Mouse (Mus musculus) lung, postnatal 25 days (tissue): ENCODE results near the gene Sebox.

Source experiments
- DNase-seq: peaks from one replicate; pipeline ENCODE4 v3.0.0; 2022; ENCODE audit warnings: low spot score

Gene Sebox

DNA sequence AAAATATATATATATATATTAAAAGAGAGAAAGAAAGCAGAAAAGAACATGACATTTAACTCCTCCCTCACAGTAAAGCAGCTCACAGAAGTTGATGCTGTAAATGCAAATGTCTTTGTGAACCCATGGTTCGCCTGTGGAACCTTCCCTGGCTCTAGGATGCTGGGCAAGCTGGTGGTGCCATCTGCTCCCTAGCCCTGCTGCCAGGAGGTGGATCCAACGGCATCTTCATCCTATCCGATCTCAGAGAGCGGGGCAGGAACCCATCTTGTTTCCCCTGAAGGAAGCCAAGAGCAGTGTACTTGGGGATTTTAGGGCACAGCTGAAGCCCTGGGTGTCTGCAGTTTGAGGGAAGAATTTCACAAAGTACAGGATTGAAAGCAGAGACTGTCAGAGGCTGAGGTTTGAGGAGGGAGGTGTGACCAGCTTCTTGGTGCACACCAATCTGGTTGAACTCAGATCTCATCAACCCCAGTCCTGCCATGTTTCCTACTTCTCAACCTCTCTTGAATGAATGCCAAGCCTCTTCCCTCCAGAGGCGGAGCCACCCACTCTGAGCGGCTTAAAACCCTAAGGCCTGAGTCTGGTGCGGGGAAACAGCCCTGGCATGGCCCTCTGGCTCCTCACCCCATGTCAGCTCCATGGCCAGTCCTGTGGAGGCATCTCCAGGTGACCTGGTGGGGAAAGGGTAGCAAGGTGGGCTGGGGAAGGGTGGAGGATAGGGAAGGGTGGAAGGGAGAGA is at the start of gene Sebox:
TSS of gene Sebox (plus strand) at position 539 of the 742 bp plus-strand sequence.
- no peak for DNase-seq

DNA sequence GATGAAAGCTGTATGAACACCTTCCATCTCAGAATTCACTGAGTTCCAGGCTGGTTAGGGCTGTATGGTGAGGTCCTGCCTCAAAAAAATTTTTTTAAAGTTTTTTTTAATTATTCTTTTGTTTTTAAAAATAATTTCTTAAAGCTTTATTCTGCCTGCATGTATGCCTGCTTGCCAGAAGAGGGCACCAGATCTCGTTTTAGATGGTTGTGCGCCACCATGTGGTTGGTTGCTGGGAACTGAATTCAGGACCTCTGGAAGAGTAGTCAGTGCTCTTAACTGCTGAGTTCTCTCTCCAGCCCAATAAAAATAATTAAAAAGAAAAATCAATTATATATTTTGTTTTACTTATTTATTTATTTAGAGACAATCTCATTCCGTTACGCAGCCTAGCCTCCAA is 49.6 kb upstream of the Sebox start:
- peak; percentile 71 for DNase-seq

DNA sequence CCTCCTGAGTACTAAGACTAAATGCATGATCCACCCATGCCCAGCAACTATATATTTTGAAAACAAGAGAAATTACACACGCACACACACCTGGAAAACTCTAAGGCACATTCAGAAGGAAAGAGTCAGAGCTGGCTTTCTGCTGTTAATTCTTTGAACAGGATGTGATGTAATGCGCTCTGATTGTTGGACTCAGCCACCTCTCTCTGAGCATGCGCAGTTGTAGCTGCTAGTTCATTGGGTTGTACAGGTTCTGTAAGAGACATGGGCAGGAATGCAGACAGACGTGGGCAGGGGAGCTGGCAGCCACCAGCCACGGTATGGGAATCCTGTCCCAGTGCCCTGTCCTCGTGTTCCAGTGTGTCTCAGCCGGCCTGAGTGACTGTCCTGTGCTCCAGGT is 49.0 kb upstream of the Sebox start:
- DNase-seq: no peak

DNA sequence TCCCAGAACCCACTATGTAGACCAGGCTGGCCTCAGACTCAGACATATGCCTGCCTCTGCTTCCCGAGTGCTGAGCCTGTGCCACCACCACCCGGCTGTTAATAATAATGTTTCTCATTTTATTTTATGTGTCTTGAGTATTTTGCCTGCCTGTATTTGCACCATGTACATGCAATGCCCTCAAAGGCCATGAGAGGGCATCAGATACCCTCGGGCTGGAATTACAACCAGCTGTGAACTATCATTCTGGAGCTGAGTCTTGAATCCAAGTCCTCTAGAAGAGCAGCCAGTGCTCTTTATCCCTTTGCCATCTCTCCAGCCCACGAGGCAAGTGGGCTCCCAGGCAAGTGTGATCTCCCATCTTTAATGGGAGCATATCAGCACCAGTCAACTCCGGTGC is 47.9 kb upstream of the Sebox start:
- DNase-seq: peak; percentile 54

DNA sequence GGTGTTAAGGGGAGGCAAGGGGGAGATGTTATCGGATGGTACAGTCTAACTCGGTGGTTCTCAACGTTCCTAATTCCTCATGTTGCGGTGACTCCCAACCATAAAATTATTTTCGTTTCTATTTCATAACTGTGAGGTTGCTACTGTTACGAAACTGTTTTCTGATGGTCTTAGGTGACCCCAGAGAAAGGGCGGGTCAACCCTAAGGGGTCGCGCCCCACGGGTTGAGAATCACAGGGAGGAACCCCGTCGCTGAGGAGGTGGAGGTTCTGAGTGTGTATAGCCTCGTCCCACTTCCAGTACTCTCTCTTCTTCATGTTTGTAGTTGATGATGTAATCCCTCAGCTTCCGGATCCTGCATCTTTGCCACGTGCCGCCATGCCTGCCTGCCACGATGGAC is 44.5 kb upstream of the Sebox start:
- no peak for DNase-seq

DNA sequence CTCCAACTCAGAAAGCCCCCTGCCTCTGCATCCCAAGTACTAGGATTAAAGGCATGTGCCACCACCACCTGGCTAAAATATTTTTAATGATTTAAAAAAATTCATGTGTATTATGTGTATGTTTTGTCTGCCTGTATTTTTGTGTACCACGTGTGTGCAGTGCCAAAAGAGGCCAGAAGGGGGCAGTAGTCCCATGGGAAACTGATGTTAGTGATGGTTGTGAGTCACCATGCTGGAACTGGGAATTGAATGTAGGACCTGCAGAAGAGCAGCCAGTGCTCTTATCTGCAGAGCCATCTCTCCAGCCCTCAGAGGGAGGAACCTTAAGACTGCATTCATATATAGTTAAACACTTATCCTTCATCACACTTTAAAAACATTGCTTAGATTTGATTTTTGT is 41.4 kb upstream of the Sebox start:
- DNase-seq: no peak

DNA sequence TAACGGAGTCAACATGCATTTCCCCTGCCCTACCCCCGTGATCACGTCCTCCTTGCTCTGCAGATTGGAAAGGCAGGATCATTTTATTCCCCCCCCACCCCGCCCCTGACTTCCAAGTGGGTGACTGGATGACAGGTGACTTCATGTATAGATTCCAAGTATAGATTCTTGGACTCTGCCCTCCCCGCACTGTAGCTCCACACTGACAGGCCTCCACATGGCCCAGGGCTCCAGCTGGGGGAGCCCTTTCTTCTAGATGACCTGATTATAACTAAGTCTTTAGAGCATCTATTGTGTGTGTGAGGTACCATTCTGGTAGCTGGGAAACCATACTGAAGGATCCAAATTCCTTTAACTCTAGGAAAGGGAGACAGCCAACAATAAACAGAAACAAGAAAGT is 40.6 kb upstream of the Sebox start:
- no peak for DNase-seq

DNA sequence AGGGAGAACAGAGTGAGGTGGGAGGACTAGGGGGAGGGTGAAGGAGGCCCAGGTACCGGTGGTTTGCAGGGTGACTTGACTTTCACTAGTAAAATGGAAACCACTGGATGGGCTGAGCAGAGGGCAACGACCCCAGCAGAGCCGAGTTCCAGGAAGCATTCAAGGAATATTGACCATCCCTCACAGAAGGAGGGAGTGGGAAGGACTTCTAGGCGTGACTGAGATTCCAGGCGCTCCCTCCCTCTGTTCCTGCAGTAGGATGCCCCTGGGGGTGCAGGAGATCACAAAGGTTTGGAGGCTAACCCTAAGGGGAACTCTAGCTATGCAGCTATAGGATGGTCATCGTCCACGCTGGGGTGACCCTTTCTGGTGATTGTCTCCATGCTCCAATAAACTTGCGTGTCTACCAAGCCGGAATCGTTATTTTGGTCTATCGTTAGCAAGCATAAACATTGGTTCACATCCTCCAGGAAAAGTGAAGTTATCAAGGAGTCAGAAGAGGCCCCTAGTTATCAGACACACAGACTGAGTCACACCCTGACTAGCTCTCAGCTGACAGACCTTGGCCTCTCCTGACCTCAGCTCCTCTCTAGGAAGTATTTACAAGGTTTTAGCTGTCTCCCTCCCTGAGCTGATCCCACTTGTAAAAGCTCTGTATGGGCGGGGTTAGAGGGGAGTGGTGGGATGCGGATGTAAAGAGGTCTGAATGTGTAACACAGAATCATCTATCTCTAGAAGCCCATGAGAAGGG is 39.8 kb upstream of the Sebox start:
- DNase-seq: no peak

DNA sequence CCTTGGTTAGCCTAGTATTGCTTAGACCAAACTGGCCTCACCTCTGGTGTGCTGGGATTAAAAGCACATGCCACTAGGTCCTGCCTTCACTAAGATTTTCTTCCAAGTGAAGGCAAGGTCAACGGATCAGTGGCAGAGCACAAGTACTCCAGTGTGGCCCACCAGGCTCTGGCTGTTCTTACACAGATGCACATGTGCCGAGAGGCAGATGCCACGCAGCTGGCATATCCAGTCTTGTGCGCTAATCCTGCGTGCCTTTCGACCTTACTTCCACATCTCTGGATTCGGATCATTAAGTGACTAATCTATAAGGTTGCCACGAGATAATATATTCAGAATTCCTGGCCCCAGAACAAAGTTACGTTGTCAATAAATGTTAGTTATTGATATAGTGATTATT is 38.1 kb upstream of the Sebox start:
- no peak for DNase-seq

DNA sequence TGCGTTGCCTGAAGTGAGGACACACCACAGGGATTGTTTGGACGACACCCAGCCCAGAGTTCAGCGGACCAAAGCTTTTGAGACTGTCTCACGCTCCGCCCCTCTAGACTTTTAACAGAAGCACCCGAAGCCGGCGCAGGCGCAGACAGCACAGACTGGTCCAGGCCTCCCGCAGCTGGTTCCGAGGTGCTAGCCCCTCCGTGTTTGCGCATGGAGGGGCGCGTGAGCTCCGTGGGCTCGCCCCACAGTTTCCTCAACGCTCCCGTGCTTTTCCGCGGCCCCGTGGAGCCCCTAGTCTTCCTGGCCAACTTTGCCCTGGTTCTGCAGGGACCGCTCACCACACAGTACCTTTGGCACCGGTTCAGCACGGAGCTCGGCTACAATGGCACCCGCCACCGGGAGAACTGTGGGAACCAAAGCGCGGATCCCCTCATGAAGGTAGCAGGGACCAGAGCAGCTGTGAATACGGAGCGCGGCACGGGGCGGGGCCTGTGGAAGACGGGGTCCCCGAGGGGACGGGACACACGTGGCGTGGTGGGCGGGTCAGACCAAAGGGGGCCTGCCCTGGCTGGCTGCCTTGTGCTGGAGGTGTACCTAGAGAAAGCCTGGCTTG is 37.6 kb upstream of the Sebox start, which contains the start of gene Slc46a1:
TSS of gene Slc46a1 (plus strand) at position 130 of the 613 bp plus-strand sequence.
- DNase-seq: peak; percentile 80

DNA sequence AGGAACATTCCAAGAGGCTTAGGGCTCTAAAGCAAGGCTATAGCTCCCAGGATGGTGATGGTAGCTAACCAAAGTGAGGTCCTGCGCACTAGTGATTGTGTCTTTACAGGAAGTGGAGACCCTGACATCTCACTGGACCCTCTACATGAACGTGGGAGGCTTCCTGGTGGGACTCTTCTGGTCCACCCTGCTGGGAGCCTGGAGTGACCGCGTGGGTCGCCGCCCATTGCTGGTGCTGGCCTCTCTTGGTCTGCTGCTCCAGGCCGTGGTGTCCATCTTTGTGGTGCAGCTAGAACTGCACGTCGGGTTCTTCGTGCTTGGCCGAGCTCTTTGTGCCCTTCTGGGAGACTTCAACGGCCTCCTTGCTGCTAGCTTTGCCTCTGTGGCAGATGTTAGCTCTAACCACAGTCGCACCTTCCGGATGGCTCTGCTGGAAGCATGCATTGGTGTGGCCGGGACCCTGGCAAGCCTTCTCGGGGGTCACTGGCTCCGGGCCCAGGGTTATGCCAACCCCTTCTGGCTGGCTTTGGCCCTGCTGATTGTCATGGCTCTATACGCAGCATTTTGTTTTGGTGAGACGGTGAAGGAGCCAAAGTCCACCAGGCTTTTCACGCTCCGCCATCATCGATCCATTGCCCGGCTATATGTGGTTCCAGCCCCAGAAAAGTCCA is 36.9 kb upstream of the Sebox start:
- no peak for DNase-seq

DNA sequence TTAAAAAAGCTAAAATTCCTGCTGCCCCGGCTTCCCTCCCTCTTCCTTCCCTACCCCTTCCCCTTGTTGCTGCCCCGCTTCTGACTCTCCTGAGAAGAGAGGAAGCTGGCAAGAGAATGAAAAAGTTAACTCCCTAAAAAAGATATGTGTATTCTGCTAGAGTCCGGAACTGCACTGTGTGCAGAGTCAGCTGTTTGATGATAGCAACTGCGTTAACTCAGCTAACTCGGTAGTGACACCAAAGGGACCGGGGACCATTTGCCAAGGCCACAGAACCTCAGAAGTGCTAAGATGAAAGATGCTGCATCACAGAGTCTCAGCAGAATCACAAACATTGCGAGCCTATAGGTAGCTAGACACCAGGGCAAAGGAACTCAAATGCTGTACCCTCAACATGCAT is 35.7 kb upstream of the Sebox start:
- DNase-seq: no peak

DNA sequence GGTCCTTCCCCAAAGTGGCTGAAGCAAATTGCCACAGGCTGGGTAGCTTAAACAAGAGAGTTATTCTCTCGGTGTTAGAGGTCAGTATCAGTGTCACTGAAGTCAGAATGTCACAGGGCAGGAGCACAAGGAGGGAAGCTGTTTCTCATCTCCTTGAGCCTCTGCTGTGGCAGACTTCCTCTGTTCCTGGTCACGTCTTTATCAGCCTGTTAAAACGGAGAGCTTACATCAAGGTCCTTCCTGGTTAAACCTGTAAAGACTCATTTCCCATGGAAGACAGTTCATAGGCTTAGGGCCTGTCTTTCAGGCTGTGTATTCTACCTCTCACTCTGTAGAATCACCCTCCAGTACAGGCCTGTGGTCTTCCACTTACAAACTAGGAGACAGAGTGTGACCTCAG is 35.3 kb upstream of the Sebox start:
- DNase-seq: no peak

DNA sequence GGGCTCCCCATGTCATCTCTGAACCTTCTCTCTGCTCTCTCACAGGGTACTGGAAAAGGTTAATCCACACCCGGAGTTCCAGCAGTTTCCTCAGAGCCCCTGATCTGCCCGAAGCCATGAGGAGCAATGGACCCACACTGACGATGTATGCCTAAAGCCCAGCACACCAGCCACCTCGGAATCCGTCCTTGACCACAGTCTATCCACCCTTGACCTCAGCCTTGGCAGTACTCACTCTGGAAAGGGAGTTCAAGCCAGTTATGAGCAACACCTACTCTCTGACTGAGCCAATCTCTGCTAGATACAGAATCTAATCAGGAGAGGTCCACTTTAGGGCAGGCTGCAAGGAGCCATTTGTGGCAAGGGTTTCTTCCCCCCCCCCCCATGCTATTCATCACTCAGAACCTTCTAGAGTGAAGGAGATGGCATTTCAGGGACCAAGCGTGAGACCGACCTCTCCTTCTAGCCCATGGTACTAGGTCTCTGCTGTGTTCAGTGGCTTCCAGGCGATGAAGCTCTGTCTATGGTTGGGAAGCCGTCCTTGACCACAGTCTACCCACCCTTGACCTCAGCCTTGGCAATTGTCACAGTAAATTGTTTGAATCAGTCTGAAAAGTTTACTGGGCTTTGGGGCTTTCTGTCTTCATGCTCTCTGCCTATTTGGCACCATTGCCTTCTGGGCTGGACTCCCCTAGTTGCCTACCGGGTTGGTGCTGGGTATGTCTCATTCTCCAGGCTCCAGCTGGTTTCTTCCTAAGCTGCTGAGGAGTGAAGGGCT is 31.7 kb upstream of the Sebox start:
- DNase-seq: no peak

DNA sequence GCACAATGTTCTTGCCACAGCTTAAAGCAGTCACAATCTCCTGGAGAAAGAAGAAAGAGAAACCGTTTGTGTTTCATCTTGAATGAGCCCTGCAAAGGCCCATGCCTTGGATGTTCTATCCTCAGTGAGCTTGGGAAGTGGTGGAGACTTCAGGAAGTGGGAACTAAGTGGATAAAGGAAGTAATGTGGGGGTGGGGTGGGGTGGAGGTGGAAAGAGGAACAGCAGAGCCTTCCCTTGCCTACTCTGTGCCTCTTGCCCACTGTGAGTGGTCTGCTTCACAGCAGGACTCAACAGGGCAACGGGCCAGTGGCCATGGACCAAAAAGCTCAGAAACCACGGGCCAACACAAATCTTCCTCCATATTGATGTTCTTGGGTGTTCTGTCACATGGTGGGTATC is 28.0 kb upstream of the Sebox start:
- DNase-seq: no peak

DNA sequence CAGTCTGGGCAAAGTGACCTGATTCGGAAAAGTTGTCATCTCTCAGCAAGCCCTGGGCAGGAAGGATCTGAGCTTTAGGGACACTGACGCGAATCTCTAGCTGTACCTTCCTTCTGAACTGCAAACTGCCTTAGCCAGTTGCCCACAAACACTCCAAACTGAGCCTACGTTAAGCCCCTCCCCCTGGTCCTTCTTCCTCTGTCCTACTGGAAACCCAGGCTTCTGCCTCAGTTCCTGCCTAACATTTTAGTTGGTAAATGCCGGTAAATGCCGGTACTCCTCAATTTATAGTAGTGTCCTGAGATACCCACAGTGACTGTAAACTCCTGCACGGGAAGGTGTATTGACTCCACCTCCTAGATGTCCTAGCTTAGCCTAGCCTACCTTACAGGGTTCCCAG is 19.6 kb upstream of the Sebox start:
- DNase-seq: no peak

DNA sequence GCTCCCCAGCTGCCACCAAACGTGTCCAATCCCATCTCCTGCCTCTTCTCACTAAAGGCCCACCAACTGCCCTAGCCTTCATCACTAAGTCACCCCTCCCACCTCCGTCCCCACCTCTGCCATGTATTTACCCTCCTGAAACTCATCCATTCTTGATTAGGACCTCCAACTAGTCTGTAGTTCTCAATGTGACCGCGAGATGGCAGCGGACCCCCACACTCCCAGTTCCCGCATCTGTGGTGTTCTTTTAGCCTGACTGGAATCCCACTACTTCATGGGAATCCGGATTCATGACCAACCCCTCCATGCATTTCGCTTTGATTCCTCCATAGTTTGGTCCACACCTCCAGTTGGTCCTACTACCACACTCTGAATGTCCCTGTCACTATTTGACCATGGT is 15.1 kb upstream of the Sebox start:
- DNase-seq: peak; percentile 70

DNA sequence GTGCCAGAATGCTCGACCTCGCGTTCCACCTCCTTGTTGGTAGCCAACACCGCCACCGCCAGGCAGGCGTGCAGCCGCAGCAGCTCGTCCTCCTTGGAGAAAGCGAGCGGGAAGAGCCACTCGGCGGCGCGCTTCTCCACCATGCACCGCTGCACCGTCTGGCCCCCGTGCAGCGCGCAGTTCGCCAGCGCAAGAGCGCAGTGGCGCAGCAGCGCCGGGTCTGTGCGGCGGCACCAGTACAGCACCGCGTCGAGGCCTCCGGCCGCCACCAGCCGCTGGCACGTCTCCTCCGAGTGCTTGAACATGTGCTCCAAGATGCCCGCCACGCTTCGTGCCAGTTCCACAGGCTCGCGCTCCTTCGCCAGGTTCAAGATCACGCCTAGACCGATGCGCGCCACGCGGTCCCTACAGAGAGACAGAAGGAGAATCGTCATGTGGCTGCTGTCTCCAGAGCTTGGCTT is 12.4 kb upstream of the Sebox start:
- DNase-seq: no peak

DNA sequence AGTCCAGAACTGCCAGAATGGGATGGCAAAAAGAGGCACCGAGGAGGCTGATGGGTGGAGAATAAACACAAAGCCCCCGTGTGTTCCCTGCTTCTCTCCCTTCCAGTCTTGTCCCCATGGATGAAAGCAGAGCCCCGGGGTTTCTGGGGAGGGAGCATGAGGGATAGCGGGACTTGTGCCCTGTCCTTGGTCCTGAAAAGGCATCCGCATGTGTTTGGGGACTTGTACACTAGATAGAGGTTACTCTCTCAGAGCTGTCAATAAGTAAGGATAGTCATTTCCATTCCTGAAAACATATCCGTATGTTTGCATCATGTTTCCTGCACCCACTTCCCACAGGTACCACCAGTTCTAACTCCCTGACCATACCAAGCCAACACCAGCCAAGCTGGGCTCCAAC is 7.3 kb upstream of the Sebox start:
- DNase-seq: peak; percentile 7

DNA sequence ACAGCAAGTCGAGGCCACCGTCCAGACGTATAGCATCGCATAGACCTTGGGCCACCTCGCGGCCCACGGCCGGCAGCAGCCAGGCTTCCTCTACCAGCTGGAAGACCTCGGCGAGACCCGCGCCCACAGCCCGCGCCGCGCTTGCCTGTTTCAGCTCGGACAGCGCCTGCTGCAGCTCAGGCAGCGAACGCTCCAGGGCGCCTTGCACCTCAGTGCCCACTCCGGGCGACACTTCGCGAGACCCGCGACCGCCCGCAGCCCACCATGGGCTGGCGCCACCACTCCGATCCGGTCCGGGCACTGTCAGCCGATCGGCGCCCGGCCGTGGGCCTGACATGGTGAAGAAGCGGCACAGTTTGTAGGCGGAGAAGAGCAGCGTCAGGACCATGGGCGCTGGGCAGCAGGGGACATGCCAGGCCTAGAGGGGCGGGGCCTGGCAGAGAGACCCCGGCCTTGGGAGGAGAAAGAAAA is 6.1 kb upstream of the Sebox start:
- no peak for DNase-seq
